Mouse (Mus musculus) lung, adult 18-20 months (tissue): ENCODE measurements around the gene Pak7.
"Not testable (repeated sequence)": the region's sequence is repeated elsewhere in the genome, so short reads cannot be mapped to it uniquely, and the experiment has no call there.

Source experiments
- DNase-seq, 2 experiments: peaks; one replicate each; pipeline ENCODE4 v3.0.0; 2022; ENCODE audit warnings: mixed read lengths in 2 of 2

The Pak7 gene

DNA sequence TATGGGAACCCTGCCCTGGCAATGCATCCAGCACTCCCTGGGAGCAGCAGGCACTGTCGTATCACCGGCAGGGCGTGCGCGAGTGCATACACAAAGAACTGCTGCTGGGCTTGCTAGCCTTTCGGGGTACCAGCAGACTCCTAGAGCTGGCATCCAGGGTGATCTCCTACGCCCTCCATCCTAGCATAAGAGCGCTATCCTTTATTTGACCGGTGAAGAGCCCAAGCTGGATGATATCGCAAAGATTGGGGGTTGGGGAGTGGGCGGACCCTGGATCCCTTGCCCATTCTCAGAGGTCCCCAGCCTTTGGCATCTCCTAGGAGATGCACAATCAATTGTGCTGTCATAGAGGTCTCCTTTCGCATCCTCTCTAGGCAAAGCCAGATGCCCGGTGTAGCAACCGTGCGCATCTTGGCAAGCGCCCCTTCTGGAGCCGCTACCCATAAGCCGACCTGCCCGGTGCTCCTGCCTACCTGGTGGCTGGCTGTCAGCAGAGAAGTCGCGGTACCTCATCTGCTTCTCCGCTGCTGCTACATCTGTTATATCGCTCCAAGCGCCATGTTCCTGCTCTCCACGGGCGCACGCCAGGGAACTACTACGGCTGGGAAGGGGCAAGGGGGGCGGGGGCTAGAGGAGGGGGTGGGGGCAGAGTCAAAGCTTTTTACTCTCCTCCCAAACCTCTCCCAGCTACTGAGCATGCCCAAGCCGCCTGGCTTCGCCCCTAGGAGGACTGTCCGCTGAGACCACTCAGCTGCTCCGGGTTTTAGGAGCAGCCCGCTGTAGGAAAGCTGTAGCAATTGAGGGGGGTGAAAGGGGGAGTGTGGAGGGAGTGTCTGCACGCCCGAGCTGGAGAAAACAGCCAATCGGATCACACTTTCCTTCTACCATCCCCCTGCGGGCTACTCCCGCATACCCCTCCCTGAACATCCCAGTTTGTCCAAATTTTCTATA lies at the start of gene Pak7:
Gene Pak7 (minus strand): TSS at position 787 of the 951 bp plus-strand sequence.
- DNase-seq: no peak

DNA sequence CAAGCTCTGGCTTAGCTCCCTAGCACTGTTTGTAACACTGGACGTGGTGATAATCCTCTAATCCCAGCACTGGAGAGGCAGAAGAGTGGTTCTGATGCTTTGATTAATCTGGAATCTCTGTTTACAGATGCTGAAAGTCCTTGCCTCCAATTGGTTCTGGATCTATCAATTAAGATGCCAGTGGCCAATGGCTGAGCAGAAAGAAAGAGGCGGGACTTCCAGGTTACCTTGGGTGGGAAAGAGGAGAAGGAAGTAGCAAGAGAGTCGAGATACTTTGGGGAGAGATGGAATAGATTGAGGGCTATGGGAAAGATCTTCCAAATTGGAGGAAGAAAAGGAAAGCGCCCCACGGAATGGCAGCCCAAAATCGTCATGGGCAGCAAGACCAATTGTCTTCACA lies 37.8 kb upstream of the Pak7 start:
- DNase-seq: no peak

DNA sequence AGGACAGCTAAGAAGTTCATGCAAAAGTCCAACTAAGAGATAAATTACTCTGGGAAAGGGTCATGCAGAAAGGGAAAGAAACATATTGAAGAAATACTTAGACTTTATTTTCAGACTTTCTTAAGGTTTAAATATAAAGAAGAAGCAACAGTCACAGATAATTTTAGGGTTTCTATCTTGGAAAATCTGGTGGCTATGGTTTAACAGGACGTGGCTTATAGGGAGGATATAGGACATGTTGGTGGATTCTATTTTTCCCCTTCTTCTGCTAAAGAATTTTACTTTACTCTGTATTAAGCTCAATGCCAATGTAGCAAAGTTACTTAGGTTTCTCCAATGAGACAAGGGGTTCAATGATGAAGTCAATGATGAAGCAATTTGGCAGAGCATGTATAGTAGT lies 31.8 kb upstream of the Pak7 start:
- no peak for DNase-seq

DNA sequence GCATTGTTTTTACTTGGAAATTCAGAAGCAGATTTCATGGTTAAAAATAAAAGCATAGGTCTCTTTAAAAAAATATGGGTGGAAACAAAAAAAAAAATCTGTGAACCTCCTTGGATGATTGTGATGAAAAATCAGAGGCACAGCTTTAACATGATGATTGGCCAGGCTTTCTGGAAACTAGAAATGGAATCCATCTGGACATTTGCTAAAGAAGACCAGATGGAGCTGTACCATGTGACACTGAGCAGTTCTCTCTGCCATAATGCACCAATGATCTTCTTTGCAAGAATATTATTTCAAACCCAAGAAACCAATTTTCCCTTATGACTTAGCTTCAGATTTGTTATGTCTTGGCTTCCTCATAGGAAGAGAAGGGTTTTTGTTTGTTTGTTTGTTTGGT lies 28.6 kb upstream of the Pak7 start:
- DNase-seq: no peak

DNA sequence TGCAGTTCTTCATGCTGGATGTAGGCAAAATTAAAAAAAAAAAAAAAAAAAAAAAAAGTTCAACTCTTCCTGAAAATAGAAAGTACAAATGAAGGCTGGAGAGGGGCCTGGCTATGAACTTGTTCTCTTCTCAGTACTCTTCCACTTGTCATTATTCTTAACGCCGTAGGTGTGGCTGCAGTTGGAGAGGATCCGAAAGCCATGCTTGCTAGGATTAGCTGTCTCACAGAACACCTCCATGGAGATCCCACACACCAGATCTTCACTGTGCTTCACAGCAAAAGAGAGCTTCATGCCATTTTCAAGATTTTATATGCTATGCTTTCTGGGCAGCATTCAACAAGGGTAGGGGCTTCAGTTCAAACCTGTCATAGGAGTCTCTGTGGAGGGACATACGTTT lies 14.8 kb upstream of the Pak7 start:
- DNase-seq: no peak

DNA sequence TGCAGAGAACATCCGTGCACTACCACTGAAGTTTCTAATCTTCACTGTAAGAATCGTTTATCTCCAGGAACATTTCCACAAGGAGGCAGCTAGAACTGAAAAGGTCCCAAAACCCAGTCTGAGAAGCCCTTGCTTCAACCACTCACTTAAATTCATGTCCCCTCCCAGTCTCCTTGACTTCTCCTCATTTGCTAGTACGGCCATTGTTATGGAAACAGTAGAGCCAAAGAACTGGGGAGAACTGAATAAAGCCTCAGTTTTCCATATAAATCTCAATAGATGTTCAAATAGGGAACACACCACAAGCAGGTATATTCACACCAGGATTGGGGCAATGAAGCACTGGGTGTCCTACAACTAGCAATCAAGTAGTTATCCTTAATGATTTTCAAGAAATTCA lies 12.4 kb downstream of the Pak7 start:
- no peak for DNase-seq

DNA sequence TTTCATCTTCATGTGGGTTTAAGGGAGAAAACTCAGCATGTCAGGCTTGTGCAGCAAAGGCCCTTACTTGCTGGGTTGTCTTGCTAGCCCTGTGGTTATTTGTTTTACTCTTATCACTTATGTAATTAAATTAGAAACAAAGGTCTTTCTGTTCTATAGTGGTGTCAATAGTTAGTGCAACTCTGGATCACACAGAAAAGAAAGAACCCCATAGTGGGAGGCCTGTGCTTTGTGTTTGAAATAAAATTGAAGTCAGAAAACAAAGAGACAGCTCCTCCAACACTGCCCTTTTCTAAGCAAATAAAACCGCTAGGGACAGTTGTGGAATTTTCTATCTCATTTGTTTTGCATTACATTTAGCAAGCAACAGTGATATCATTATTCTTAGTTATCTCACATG lies 15.4 kb downstream of the Pak7 start:
- no peak for DNase-seq

DNA sequence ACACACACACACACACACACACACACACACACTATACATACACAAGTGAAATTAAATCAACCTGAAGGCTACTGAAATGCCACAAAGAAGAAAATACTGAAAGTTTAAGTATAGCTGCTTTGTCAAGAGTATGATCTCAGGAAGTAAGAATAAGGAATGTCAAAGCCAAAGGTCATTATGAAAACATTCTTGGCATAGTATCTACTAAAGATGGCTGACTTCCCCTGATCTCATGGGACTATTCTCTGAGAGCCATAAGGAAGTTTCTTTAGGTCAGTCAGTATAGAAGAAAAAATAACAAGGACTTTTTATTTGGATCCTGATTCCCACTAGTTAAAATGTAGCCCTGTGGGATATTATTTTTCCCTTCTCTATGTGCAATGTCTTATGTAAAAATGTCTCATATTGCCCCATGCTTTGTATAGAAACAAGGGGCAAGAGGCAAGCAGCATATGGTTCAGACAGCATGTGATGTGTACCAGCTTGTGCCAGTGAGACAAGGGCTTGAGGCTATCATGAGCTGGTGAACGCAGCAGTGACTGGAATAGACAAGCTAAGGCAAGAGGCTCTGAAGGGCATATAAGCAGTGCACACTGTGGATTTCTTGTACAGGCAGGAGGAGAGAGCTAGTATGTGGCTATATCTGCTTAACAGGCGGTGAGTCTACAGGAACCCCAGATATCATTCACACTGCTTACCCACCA lies 36.2 kb downstream of the Pak7 start:
- DNase-seq: no peak

DNA sequence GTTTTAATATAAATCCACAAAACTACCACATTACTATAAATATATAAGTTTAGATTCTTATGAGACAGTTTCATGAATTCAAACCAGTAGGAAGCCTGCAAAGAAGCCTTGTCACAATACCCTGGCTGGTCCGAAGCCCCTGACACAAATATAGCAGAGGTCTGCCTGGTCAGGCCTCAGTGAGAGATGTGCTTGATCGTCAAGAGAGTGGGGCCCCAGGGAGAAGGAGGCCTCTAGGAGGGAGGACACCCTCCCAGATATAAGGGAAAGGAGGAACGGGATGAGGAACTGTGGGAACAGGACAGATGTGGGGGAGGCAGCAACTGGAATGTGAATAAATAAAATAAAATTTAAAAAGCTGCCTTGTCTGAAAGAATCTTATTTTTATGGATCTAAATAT lies 37.3 kb downstream of the Pak7 start:
- DNase-seq: no peak

DNA sequence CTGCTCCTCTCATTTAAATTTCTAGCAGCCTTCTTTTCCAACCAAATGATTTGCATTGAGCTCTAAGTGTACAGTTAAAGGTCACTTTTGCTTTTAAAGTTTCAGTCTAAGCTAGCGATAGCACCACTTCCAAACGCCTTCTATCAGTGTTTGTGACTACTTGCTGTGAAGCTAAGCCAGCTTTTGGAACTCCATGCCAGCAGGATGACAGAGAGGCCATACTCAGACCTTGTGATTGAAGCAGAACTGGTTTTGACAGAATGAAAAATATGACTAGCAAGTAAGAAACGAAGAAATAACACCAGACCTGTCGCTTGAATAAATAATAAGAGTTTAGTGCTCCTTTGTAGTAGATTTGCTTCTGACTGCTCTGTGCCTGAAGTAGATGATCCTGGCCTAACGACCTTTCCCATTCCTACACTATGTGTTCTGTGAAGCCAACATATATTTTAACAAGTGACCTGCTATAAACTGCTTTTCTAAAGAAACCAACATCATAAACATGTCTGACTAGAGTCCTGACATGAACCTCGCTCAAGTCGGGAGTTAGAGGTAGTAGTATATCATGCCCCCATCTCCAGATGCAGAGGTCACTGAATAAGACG lies 38.0 kb downstream of the Pak7 start:
- DNase-seq: no peak

DNA sequence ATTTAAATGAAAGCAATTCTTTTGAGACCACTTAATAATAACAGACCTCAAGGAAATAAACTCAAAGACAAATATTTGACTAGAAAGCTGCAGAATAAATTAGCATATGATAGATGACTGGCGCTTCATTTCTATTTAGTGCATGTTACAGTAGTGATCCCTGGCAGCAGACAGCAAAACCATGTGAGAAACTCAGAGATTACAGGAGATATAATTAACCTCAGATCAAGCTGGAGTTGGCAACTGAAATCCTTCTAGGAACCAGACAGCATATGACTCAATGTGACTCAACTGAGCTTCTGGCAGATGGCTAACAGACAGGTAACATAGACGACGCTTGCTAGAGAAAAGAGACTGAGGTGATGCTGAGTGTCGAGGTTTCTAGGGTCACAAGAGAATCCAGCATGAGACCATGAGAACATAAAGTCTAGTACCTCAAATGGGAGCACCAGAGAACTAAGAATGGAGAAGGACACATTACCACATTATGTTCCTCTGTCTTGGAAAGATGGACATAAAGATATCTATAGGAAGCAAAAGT lies 43.5 kb downstream of the Pak7 start:
- DNase-seq: not testable (repeated sequence)

DNA sequence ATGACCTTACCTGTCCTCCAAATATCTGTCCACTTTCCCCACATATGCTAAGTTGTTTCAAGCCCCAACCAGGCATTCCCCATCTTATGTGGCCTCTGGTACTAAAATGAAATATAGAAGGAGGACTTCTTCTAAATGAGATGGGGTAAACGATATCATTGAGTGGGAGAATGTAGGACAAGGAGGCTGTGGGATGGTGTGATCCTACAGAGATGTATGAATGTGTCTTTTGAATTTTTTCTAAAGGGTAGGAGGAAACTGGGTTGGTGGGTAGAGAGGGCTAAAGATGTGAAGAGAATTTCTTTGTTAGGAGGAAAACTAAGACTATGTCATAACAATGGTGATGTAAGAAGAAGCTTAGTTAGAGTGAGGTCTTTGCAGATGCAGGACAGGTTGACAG lies 57.8 kb downstream of the Pak7 start:
- no peak for DNase-seq

DNA sequence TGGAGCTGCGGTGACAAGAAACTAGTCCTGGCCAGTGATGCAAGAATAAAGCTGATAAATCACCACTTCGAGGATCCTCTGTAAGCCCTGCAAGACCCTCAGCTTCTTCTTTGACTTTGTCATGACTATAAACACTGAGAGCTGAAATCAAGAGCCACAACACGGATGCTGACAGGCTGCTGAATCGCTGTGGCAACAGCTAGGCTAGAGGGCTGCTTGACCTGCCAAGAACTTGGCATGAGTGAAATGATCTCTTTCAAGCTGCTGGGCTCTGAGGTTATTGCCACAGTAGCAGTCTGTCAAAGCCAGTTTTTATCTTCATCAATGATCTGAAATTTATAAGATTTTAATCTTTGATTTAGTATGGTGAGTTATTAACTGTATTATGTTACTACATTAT lies 62.1 kb downstream of the Pak7 start:
- no peak for DNase-seq

DNA sequence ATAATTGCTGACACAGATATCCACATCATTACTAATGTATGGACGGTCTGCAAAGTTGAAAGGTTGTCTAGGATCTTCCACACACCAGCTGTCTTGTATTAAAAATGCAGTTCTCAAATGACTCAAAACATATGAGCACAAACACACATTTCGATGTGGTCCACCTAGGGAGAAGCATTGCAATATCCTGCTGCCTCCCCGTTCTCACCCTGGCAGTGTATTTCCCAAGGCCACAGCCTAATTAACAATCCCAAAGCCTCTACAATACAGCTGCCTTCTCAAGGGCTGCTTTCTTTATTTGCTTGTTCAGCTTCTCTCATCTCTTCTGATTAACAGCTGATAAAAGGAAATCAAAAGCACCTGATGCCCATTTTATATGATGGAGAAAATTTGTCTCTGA lies 78.5 kb downstream of the Pak7 start:
- DNase-seq: no peak

DNA sequence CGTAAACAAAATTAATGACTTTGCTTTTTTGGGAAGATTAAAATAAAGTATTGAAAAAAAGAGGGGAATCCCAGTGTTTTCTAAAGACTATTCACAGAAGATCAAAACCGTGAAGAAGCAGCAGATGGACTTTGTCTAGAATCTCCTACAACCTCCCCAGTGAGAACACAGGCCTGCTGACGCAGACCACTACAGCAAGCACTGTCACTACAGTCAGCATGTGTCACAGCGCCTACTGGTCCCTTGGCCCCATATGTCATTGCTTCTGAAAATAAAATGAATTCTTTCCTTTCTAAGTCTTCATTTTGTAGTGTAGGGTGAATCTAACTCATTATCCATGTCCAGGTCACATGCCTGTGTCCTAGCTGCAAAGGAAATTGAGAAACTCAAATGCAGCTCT lies 79.0 kb downstream of the Pak7 start:
- no peak for DNase-seq

DNA sequence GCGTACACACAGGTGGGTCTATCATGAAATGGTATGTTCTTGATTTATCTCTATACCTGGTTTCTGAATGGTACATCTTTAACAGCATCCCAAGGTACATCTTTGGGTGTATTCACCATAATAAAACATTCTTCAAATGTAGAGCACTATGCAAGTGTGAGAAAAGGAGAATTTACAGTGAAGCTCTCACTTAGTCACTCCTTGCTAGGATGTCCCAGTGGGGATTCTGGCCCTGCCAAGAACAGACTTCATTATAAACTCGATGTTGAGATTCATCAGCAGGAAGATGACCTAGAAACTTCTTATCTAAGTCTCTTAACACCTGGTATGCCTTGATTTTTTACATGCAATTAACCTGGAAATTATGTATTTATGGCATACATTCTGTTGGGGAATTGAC lies 85.6 kb downstream of the Pak7 start:
- no peak for DNase-seq

DNA sequence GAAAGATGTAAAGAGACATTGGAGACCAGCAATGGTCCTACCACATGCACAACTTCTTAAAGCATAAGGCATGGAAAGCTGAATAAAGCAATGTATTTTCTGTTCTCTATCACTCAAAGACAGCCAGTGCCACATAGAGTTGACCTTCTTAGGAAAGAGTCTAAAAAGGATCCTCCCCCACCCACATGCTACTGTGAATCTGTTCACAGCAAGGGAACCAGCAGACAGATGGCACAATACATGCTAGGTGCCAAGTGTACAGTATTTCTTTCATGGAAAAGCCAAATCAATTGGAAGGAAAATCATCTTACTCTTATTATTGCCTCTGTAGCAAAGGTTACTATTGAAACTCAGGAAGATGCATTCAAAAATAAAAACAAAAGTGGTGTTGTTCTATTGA lies 86.4 kb downstream of the Pak7 start:
- no peak for DNase-seq

DNA sequence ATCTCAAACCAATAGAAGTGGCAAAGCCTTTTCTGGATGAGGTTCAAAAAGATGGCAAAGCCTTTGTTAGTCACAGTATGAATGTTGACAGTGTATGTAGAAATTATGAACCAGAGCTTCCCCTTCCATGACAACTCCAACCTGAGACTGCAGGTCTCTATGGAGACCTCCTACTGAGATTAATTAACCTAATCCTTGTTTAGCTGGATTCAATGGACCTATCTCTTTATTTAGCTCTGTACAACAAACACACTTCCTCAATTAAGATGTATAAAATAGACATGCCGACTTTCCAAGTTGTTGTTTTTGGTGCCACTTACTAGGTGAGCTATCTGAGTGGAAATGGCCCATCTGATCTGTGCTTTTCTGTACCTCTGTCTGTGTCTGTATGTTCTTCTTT lies 90.4 kb downstream of the Pak7 start:
- no peak for DNase-seq

DNA sequence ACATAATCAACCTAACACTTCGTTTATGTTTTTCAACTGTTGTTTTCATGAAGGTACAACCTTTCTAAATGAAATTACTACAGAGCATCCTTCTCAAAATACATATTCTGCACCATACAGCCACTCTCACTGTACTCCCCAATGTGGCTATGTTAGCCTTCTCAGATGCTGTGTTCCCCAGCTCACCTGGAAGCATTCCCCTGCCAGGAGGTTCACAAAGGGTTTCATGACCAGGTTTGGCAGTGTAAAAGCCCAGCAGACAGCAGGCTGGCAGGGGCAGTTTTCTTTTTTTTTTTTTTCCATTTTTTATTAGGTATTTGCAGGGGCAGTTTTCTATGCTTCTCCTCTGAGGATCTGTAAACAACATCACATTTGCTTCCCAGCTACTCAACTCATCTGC lies 105.7 kb downstream of the Pak7 start:
- no peak for DNase-seq

DNA sequence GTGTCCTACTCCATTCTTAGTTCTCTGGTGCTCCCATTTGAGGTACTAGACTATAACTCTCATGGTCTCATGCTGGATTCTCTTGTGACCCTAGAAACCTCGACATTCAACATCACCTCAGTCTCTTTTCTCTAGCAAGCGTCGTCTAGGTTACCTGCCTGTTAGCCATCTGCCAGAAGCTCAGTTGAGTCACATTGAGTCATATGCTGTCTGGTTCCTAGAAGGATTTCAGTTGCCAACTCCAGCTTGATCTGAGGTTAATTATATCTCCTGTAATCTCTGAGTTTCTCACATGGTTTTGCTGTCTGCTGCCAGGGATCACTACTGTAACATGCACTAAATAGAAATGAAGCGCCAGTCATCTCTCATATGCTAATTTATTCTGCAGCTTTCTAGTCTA lies 145.8 kb downstream of the Pak7 start:
- DNase-seq: not testable (repeated sequence)

DNA sequence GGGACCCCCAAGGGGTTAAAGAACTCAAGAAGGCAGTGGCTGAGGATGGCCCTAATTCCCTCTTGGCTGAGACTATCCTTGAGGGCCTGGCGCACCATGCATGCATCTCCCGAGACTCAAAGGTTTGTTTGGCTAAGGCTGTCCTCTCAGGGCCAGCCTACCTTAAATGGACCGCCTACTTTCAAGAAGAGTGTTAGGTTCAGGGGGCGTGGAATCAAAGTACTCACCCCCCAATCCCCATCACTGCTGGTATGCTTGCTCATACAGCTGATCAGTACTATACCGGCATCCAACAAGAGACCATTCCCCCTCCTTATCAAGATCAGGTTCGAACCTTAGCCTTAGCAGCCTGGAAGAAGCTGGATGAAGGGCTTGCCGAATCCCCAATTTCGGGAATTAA lies 156.5 kb downstream of the Pak7 start:
- DNase-seq: no peak

DNA sequence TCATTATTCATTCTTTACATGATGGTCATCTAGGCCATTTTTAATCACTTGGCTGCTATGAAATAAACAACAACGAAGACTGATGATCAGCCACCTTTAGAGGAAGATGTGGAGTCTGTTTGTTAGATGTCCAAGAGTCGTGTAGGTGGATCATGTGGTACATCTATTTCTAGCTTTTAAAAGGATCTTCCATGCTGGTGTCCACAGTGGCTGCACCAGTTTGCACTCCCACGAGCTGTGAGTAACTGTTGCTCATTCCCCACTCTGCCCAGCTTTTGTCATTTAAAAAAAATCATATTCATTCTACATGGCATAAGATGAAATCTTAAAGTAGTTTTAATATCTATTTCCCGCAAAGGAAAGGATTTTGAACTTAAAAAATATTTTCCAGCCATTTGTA lies 183.7 kb downstream of the Pak7 start:
- DNase-seq: no peak

DNA sequence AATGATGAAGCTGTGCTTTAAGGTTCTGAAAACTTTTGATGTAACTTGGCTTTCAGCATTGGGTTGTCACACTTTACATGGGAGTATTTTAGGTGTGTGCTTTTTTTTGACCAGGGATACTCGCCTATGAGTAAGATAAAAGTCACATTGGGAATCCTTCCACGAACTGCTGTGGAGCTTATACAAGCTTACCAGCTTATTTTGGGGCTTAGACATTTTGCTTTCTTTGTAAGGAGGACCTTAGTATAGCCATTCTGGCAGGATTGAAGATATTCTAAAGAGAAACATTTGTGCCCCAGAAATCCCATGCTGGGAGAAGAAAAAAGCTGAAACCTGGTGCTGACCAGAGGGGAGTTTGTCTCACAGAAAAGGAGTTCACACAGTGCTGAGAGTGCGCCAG lies 212.7 kb downstream of the Pak7 start:
- no peak for DNase-seq

DNA sequence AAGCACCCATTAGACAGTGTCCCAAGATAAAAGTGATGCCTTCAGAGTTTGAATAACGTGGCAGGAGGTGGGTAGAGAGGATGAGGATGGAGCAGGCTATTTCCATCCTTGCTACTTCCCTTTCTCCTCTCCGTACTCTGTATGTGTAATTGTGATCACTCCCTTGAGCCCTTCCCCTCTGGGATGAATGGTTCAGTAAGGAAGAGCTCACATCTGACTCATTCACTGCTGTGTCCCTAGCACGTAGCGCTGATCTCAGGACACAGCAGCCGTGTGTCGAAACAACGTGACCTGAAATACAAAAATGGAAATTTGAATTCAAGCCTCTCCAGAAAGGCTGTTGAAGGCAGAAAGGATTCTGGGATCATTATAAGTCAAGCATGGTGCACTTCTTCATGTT lies 237.0 kb downstream of the Pak7 start:
- DNase-seq: no peak
